Mouse (Mus musculus): Measurements from ENCODE around the gene Hscb.

Gene Hscb

GRCm38 (mm10) chr5:110831036-110831720, 8.4 kb downstream of the Hscb start:
- no peak for DNase-seq

DNA sequence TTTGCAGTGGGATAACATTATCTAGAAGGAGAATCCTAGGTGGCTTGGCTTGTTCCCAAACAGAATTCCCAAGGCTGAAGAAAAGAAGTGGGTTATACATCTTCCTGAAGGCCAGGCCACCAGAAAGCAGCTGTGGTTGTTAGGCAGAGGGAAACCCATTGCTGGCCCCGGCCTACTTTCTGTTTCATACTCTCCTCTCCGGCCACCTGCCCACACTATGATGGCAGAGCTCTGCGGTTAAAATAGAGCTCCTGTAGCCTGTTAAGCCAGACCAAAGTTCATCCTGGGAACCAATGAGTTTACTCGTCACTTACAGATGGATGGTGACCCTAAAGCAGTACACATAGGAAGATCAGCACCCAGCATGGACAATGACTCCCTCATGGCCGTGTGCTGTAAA, 12.0 kb downstream of the Hscb start:
- no peak for DNase-seq

- no peak for DNase-seq
These were observed 12.6 kb downstream of the Hscb start for GRCm38 (mm10) chr5:110826781-110827495.

GRCm38 (mm10) chr5:110824421-110824820, 15.2 kb downstream of the Hscb start:
- DNase-seq: no peak

DNA sequence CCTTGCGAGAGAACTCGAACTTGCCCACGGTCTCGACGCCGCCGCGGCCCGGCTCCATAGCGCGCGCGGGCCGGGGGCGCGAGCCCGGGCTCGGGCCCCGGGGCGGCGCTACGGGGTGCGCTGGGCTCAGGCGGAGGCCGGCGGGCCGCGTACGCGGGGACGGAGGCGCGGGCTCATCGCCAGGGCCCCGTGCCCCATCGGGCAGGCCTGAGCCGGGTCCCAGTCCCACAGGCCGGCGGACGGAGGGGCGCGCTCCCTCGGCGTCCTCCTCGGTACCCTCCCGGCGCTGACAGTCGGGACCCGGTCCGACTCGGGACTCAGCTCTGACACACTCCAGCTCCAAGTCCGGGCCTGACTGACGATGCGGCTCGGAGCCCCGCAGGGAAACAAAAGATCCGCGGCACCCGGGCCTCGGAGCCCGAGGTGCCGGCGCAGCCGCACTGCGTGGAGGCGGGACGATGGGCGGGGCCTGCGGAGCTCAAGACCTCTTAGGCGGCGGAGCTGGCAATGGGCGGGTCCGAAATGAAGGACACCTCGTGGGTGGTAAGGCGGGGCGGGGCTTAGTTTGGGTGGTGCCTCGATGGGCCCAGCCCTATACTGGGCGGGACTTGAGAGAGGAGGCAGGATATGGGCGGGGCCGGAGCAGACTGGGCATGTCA, 29.8 kb downstream of the Hscb start, which contains the start of gene Ulk1:
Gene Ulk1 (minus strand): TSS at position 431 of the 659 bp plus-strand sequence.
- DNase-seq: peak; percentile 100

GRCm38 (mm10) chr5:110808821-110809666, 30.5 kb downstream of the Hscb start:
- DNase-seq: peak; percentile 41

- DNase-seq: peak; percentile 96
These were observed 31.4 kb downstream of the Hscb start for GRCm38 (mm10) chr5:110808061-110808631.

DNA sequence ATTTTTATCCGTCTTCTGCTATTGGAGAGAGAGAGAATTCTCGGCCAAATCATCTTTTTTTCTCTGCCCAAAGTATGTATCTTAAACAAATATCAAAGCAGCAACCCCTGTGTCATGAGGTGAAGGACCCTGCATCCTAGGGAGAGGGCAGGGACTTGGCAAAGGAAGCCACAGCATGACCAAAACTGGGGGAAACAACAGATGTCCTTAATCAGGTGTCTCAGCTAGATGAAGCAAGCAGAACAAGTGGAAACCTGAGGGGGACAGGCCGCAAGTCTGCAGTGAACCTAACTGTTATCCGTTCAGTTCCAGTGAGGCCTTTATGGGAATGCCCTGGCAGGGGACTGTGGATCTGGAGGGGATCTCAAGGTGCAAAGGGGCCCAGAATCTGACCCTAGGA, 32.1 kb downstream of the Hscb start:
- DNase-seq: no peak

DNA sequence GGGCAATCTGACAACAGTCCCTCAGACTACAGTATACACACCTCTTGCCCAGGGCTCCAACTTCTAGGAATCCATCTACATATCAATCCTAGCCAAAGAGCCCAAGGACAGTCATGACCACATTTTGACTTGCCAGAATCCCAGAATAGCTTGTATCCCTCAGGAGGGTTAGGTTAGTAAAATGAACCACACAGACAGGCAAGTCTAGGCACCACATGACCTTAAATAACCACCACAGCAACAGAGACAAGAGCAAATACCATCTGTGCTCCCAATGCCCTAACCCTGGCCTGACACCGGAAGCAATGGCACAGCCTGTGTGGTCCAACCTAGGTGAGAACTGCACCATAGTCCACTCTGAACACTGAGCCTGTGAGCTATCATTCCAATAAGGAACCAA, 32.9 kb downstream of the Hscb start:
- no peak for DNase-seq

DNA sequence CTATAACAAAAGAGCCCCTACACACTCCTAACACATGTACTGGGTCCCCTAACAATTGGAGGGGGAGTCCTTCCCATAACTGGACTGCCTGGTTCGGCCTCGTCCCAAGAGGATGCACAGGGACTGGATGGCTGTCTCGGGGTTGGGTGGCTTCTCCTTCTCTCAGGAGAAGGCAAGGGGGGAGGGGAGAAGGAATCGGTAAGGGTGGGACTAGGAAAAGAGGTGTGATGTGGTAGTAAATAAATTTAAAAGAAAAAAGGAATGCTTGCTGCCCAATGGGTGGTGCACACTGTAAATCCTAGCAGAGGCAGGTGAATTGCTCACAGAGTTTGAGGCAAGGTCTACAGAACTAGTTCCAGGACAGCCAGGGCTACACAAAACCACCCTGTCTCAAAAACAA, 33.4 kb downstream of the Hscb start:
- no peak for DNase-seq

- no peak for DNase-seq
These were observed 35.4 kb downstream of the Hscb start for GRCm38 (mm10) chr5:110804012-110804743.

DNA sequence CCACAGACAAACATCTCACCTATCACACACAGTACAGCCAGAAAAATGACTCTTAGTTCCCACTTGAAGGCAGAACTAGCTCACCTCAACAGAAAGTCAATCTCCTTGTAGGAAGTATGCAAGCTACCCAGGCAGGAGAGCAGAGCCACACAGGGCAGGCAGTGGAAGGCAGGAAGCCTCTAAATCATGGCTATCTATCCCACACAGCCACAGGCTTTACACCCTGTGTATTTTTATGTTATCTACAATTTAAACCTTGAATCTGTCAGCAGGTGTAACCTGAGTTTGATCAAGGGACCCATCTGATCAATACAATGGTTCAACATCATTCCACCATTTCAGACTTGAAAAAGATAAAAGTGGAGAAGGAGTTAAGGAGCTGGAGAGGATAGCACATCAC, 36.8 kb downstream of the Hscb start:
- DNase-seq: no peak

DNA sequence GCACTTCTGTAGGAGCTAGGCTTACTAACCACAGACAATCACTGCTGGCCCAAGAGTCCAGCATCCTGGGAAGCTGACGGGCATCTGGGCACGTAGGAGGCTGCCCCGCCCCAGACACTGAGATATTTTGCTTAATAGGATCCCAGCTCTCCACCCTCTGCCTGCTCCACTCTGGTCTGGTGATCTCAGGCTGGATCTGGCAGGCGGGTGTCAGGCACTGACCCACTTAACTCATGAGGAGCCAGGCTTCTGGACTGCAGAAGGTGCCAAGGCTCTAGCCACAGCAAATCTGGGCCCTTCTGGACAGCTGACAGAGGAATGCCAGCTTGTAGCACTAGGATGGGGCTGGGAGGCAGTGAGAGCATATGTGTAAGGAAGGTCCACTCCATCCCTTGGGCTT, 37.4 kb downstream of the Hscb start:
- no peak for DNase-seq

DNA sequence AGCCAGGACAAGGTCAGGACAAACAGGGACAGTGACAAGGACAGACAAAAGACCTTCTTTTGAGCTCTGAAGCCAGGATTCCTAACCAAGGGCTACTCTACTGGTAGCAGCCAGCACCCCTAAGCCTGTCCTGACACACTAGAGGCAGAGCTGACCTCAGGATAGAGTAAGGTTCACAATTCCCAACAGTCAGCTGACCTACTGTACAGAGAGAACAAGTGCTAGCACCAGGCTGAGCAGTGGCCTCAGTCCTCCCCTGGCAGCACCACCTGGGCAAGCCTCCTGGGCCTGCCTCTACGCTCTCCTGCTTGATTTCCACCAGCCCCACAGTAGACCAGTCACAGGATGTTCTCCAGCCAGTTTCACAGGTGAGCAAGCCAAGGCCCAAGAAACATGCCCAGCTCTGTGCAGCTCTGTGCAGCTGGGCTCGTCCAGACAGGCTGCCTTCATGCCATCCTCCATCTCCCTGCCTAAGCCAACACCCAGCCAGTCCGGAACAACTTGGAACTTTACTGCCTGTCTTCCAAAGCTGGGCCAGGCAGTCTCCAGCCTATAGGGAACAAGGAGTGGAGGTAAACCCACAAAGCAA, 38.4 kb downstream of the Hscb start:
- DNase-seq: no peak

DNA sequence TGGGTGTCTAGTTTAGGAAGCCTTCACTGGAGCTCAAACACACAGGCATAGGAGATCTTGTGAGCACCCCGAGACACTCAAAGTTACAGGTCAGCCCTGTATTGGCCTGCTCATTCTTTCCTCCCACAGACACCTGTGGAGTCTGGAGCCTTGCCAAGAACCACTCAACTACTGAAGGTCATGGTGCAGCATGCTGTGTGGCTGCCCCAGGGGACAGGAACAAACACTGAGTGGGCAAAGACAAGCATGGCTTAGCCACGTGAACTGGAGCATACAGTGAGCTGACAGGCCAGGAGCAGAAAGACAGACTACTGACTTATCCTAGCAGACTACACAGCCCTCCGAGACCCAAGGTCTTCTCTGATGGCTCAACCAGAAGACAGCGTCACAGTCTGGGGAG, 41.9 kb downstream of the Hscb start:
- DNase-seq: peak; percentile 78

DNA sequence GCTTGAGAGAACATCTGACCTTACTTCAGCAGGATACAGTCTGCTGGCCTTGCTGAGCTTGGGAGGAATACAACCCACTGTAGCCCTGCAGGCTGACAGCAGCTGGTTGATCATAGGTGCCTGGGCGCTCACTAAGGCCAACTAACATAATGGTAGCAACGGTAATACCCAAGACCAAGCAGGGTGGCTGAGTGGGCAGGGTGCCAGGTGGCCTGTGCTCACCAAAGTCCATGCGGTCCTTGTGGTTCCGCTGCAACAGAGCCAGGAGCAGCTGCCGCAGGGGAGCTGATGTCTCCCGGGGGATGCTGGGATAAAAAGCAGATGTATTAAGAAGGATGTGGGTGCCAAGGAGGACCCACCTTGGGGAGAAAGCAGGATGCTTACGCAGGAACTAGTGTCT, 45.2 kb downstream of the Hscb start:
- no peak for DNase-seq

DNA sequence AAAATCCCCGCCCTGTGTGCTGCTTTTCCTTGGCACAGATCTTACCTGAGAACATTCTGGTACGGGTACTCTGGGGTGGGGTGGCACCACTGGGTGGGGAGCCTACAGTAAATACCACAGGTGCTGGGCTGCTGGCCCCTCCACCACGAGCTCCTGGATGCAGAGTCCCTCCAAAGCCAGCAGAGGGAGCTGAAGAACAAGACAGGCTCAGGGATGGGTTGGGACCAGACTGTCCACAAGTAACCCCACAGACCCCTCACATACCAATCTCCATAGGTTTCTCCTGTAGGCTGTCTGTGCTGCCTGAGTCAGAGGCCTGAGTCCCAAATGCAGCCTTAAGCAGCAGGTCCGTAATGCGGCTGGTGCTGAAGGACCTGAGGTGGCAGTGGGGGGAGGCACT, 50.9 kb downstream of the Hscb start:
- DNase-seq: peak; percentile 40

GRCm38 (mm10) chr5:110786081-110786835, 53.3 kb downstream of the Hscb start:
- no peak for DNase-seq

GRCm38 (mm10) chr5:110783150-110783549, 56.4 kb downstream of the Hscb start:
- DNase-seq: no peak

DNA sequence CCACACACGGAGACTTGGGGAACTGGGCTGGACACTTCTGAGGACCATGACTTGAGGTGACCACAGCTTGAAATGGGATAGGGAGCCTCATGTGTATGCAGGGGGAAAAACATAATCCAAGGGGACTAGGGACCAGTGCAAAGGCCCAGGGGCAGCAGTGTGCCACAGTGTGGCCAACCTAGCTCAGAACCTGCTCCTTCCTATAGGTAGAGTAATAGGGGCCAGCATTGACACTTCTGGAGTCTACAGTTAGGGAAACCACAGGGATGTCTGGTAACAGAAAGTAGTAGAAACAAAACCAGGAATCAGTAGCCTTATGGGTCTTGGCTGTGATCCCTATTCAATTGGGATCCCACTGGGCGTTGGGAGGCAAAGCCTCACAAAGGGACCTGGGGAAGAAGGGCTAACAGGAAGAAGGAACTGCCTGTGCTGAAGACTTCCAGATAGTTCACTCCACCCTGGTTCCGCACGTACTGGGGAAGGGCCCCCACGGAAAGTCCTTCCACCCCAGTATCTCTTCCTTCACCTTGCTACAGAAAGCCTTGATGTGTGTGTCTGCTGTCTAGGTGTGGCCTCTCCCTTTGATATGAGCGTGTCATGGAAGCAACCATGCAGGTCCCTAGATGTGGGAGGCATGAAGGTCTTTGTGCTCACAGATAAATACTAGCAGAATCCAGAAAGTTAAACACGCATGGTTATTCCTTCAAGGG, 57.9 kb downstream of the Hscb start:
- no peak for DNase-seq

Data from lung, postnatal 36 days (tissue).